Comparison of ENCODE assay signal across 18 mouse cellular contexts in genomic region chr17:31595077-31595476, GRCm38 (mm10). TPM values are rescaled to one million over a fixed set of nuclear protein-coding genes. Genes with fewer than 3 reads are reported as not detected.
DNase-seq lines count a peak whose midpoint lies in the region; ATAC-seq and TF ChIP-seq lines count a peak whose summit lies in the region.
"Had no signal": no experiment of that assay in that cellular context is flagged by ENCODE, and none has a peak within 500 bp of the region (broad histone marks: within the 10 kb centered on the region; RNA-seq: fewer than 3 reads in every experiment).

No protein-coding gene starts in this region.

- peaks cover 23% of the 10 kb centered on the region; the same call in 1 of the 2 replicates for H3K36me3 ChIP-seq in forebrain, embryonic 15.5 days
- peaks cover 30% of the 10 kb centered on the region for H3K36me3 ChIP-seq in midbrain, postnatal 0 days (ENCODE audit: insufficient read depth, low read length)

- 83% methylated on average over 5 of the region's 5 CpGs for WGBS in bone marrow, adult 2 months
- 66% methylated on average over 5 of the region's 5 CpGs for WGBS in forebrain, embryonic 15.5 days
- 45% methylated on average over 5 of the region's 5 CpGs for WGBS in midbrain, postnatal 0 days
- WGBS in cerebellum, adult 2 months: 66% methylated on average over 5 of the region's 5 CpGs

- peak overlapping the region; percentile 74 for H3K27ac ChIP-seq in bone marrow, adult 2 months (ENCODE audit: control insufficient read depth, insufficient read depth, low read depth, low read length, poor library complexity)
- peak overlapping the region; percentile 57 for H3K27ac ChIP-seq in forebrain, embryonic 15.5 days (replicated peaks)
- peak overlapping the region; percentile 78 for H3K27ac ChIP-seq in midbrain, postnatal 0 days (ENCODE audit: low read depth, low read length)
- no peak overlapping the region for H3K27ac ChIP-seq in cerebellum, adult 2 months (ENCODE audit: insufficient read depth, low read length)
- H3K27ac ChIP-seq: heart, embryonic 13.5 days; kidney, postnatal 0 days; left cerebral cortex, adult 2 months; liver, embryonic 13.5 days had no signal

- H3K4me2 ChIP-seq in forebrain, embryonic 15.5 days (replicated peaks): no peak overlapping the region
- H3K4me2 ChIP-seq in midbrain, postnatal 0 days (ENCODE audit: low read depth, low read length, poor library complexity, severe bottlenecking): no peak overlapping the region
- H3K4me2 ChIP-seq: heart, embryonic 13.5 days; liver, embryonic 13.5 days had no signal

- H3K27me3 ChIP-seq in forebrain, embryonic 15.5 days: no peaks in the 10 kb centered on the region
- no peaks in the 10 kb centered on the region for H3K27me3 ChIP-seq in midbrain, postnatal 0 days (ENCODE audit: insufficient read depth, low read length)
- H3K27me3 ChIP-seq in cerebellum, adult 2 months (ENCODE audit: control insufficient read depth, insufficient read depth, low read length): no peaks in the 10 kb centered on the region
- H3K27me3 ChIP-seq: heart, embryonic 13.5 days; liver, embryonic 13.5 days had no signal

- peak overlapping the region; percentile 46 for H3K4me3 ChIP-seq in bone marrow, adult 2 months (replicated peaks; ENCODE audit: control insufficient read depth, low read depth, low read length)
- H3K4me3 ChIP-seq in forebrain, embryonic 15.5 days: no peak overlapping the region
- H3K4me3 ChIP-seq in midbrain, postnatal 0 days (ENCODE audit: low read depth, low read length): no peak overlapping the region
- H3K4me3 ChIP-seq in cerebellum, adult 2 months (replicated peaks; ENCODE audit: insufficient read depth, low read depth, low read length): no peak overlapping the region
- H3K4me3 ChIP-seq: erythroblast, embryonic 14.5 days; heart, embryonic 13.5 days; left cerebral cortex, adult 2 months; liver, embryonic 13.5 days; myocyte had no signal

- DNase-seq in layer of hippocampus, adult 18-20 months (ENCODE audit: low spot score in 2 of 2): peak; percentile 52 to 63
- no peak for DNase-seq in layer of hippocampus, postnatal 25 days (ENCODE audit: extremely low spot score in 1 of 2, low spot score in 1 of 2)
- DNase-seq in midbrain, postnatal 0 days (ENCODE audit: low spot score): peak; percentile 75
- DNase-seq in kidney, postnatal 25 days: no peak
- no peak for DNase-seq in cerebellum, adult 2 months
- DNase-seq: adrenal gland, postnatal 36 days; cerebellum, adult 9-11 months; gastrocnemius, postnatal 14 days; liver, embryonic 13.5 days; thymus, adult 18-20 months had no signal

- no peak for TF ChIP-seq CTCF in bone marrow, adult 2 months (IDR thresholded peaks at IDR 0.05; ENCODE audit: control insufficient read depth, insufficient read depth, low read length)
- TF ChIP-seq CTCF in midbrain, postnatal 0 days (IDR thresholded peaks at IDR 0.05): no peak
- TF ChIP-seq CTCF in cerebellum, adult 2 months (IDR thresholded peaks at IDR 0.05; ENCODE audit: borderline replicate concordance, insufficient read depth, low read depth, low read length): no peak

- no peaks in the 10 kb centered on the region for H3K9me3 ChIP-seq in forebrain, embryonic 15.5 days
- H3K9me3 ChIP-seq in midbrain, postnatal 0 days (ENCODE audit: low read length): no peaks in the 10 kb centered on the region
- H3K9me3 ChIP-seq: heart, embryonic 13.5 days; liver, embryonic 13.5 days had no signal

- no peak for ATAC-seq in forebrain, embryonic 15.5 days (replicated peaks)
- ATAC-seq in midbrain, postnatal 0 days (ENCODE audit: low FRiP score): peak; percentile 66; the same call in 1 of the 2 replicates
- ATAC-seq: inflammation-experienced regulatory T-cells, adult 6 months had no signal

- no peak overlapping the region for H3K9ac ChIP-seq in forebrain, embryonic 15.5 days (replicated peaks)
- no peak overlapping the region; the same call in none of the 2 replicates for H3K9ac ChIP-seq in midbrain, postnatal 0 days (replicated peaks; ENCODE audit: low read length, poor library complexity, severe bottlenecking)
- H3K9ac ChIP-seq: heart, embryonic 13.5 days; liver, embryonic 13.5 days had no signal

- no peak for TF ChIP-seq POLR2A in bone marrow, adult 2 months (IDR thresholded peaks at IDR 0.05; ENCODE audit: borderline replicate concordance, control insufficient read depth, low read depth, low read length)
- TF ChIP-seq POLR2A in cerebellum, adult 2 months (IDR thresholded peaks at IDR 0.05; ENCODE audit: borderline replicate concordance, insufficient read depth, low read length): no peak

- peaks cover 2% of the 10 kb centered on the region for H3K4me1 ChIP-seq in bone marrow, adult 2 months (ENCODE audit: control insufficient read depth, insufficient read depth, low read length)
- no peaks in the 10 kb centered on the region for H3K4me1 ChIP-seq in forebrain, embryonic 15.5 days
- H3K4me1 ChIP-seq in midbrain, postnatal 0 days (ENCODE audit: insufficient read depth, low read length): no peaks in the 10 kb centered on the region
- H3K4me1 ChIP-seq in cerebellum, adult 2 months (ENCODE audit: control insufficient read depth, insufficient read depth, low read length): no peaks in the 10 kb centered on the region
- H3K4me1 ChIP-seq: heart, embryonic 13.5 days; liver, embryonic 13.5 days had no signal

RNA-seq across cellular contexts. Expression of gene Pknox1, which starts 30.5 kb away (rescaled TPM):
- 10 to 100 TPM; 10.3 to 15.0 TPM for total RNA-seq in layer of hippocampus, adult 18-20 months (2021)
- 10 to 100 TPM; 13.0 to 15.8 TPM for total RNA-seq in layer of hippocampus, postnatal 25 days (2021)
- polyA plus RNA-seq in bone marrow, adult 2 months (2011; ENCODE audit: insufficient read depth, insufficient read length, low replicate concordance, missing spikeins): 8.2 and 19.3 TPM in 2 replicates
- polyA plus RNA-seq in forebrain, embryonic 15.5 days (2015; fragmentation: Nextera tagmentation; extraction: Ambion mirVana): 31.3 and 33.2 TPM in 2 replicates
- total RNA-seq in midbrain, postnatal 0 days (2014; rRNA removed): 18.3 and 22.7 TPM in 2 replicates
- polyA plus RNA-seq in midbrain, postnatal 0 days (2015; fragmentation: Nextera tagmentation; extraction: Ambion mirVana): 14.3 and 14.9 TPM in 2 replicates
- 23.2 TPM in 2 replicates for polyA plus RNA-seq in cerebellum, adult 2 months (2012; rRNA removed)

RNA-seq across cellular contexts. Expression of gene Cbs, which starts 42.0 kb away (rescaled TPM):
- total RNA-seq in layer of hippocampus, adult 18-20 months (2021): 10 to 100 TPM; 58.5 to 61.6 TPM
- 10 to 100 TPM; 56.3 to 58.1 TPM for total RNA-seq in layer of hippocampus, postnatal 25 days (2021)
- 1.3 and 4.8 TPM in 2 replicates for polyA plus RNA-seq in bone marrow, adult 2 months (2011; ENCODE audit: insufficient read depth, insufficient read length, low replicate concordance, missing spikeins)
- polyA plus RNA-seq in forebrain, embryonic 15.5 days (2015; fragmentation: Nextera tagmentation; extraction: Ambion mirVana): 9.8 and 10.6 TPM in 2 replicates
- total RNA-seq in midbrain, postnatal 0 days (2014; rRNA removed): 13.3 and 29.6 TPM in 2 replicates
- 16.3 and 20.3 TPM in 2 replicates for polyA plus RNA-seq in midbrain, postnatal 0 days (2015; fragmentation: Nextera tagmentation; extraction: Ambion mirVana)
- polyA plus RNA-seq in cerebellum, adult 2 months (2012; rRNA removed): 33.9 and 34.8 TPM in 2 replicates

Comparison
In these comparisons a context has a peak if more than half of its experiments do, and no peak if none do; other contexts are left out.
1. DNase-seq: peak in layer of hippocampus, adult 18-20 months (2 of 2) and midbrain, postnatal 0 days (single experiment); none in layer of hippocampus, postnatal 25 days (0 of 2), kidney, postnatal 25 days (0 of 2) and cerebellum, adult 2 months (0 of 2).